Mouse (Mus musculus): Measurements from ENCODE around the gene Aicda. TPM values are rescaled to one million over a fixed set of nuclear protein-coding genes. Genes with fewer than 3 reads are reported as not detected.

The Aicda gene
- polyA plus RNA-seq, 1 experiment from 2014 or later = 0.29 TPM

DNA sequence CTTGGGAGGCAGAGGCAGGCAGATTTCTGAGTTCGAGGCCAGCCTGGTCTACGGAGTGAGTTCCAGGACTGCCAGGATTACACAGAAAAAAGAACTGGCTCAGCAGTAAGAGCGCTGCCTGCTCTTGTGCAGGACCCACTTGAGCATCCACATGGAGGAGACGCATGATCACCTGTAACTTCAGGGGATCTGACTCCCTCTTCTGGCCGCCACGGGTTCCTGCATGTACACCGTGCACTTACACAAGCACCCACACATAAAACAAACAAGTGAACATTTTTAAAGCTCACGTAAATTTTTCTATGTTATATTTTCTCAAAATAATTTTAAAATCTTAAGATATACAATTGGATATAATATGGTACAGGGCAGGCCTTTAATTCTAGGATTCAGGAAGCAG is 51.9 kb downstream of the Aicda start:
- H3K36me3 ChIP-seq = no peaks in the 10 kb centered on the region
- whole genome bisulfite sequencing = 93% methylated on average over 8 of the region's 8 CpGs
- H3K4me3 ChIP-seq = no peak overlapping the region
- no peak overlapping the region for H3K9ac ChIP-seq
- no peak for ATAC-seq (ENCODE audit: low FRiP score, low read depth)
- H3K4me1 ChIP-seq = no peaks in the 10 kb centered on the region
- no peaks in the 10 kb centered on the region for H3K27me3 ChIP-seq (replicated peaks)
- no peak overlapping the region for H3K27ac ChIP-seq
- no peak overlapping the region for H3K4me2 ChIP-seq (replicated peaks)
- H3K9me3 ChIP-seq = no peaks in the 10 kb centered on the region

DNA sequence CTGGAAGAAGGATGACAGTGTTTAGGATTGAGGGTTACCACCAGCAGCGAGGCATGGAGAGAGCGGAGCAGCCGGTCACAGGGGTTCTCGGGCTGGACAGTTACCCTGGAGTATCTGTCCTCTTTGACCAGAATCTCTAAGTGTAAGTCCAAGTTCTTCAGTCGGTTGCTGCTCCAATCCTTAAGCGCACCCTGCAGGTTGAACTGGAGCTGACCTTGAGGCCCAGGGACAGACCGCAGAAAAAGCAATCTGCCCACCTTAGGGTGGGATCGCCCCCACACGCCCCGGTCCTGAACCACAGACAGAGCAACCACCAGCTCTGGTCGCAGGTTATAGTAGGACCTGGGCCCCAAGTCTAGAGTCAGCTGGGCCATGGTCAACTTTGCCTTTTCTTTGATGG is 53.1 kb downstream of the Aicda start:
- no peak for ATAC-seq (ENCODE audit: low FRiP score, low read depth)
- 94% methylated on average over 11 of the region's 11 CpGs for WGBS
- no peak overlapping the region for H3K4me2 ChIP-seq (replicated peaks)
- H3K4me3 ChIP-seq = no peak overlapping the region
- H3K9me3 ChIP-seq = no peaks in the 10 kb centered on the region
- H3K9ac ChIP-seq = no peak overlapping the region
- no peak overlapping the region for H3K27ac ChIP-seq
- H3K27me3 ChIP-seq (replicated peaks) = no peaks in the 10 kb centered on the region
- H3K36me3 ChIP-seq = no peaks in the 10 kb centered on the region
- H3K4me1 ChIP-seq = no peaks in the 10 kb centered on the region

DNA sequence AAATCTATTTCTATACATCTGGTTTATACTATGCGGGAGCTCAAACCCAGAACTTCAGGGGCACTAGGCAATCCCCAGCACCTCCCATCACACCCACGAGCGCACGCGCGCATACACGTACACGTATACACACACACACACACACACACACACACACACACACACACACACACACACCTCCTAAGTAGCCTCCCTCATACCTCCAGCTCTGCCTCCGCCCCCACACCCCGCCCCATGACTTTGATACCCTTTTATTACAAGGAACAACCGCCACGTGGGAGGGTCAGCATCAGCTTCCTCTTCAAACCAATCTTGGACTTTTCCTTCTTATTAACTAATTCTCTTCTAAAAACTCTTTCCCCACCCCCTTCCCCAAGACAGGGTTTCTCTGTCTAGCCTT is 54.1 kb downstream of the Aicda start:
- Histone ChIP-seq H3K9me3 (no peaks in the 10 kb centered on the region), H3K4me3 (no peak overlapping the region), H3K27ac (no peak overlapping the region), H3K4me1 (no peaks in the 10 kb centered on the region), H3K9ac (no peak overlapping the region), H3K27me3 (replicated peaks) (no peaks in the 10 kb centered on the region), H3K36me3 (no peaks in the 10 kb centered on the region), H3K4me2 (replicated peaks) (no peak overlapping the region)
- ATAC-seq (ENCODE audit: low FRiP score, low read depth) = no peak
- WGBS = 93% methylated on average over 12 of the region's 12 CpGs

DNA sequence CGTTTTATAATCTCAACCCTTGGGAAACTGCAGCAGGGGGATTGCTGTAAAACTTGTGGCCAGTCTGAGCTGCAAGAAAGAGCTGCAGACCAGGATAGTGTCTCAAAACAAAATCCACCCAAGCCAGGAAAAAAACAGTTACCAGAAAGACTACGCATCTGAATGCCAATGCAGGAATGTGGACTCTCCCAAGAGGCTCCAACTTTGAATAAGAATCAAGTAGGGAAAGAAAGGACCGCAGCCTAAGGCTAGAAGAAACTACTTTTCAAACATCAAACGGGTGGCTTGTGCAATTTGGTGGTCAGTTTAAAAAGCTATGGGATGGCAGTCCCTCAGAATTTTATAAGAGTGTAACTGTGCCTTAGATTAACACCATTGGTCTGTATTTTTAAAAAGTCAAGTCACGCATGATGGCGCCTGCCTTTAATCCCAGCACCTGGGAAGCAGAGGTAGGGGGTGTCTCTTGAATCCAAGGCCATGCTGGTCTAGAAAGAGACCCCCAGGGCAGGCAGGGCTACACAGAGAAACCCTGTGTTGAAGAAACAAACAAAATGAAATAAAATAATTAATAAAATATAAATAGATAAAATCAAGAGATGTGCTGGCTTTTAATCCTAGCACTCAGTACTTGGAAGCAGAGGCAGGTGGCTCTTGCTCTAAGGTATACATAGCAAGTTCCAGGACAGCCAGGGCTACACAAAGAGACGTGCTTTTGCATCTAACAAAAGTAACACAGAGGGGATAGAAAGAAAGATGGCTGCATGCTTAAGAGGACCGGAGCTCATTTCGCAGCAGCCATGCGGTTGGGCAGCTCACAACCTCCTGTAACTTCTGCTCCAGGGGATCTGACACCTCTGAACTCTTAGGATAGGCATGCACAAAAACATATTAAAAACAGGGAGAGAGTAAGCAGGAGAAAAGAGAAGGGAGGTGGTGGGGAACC is 55.1 kb downstream of the Aicda start:
- Histone ChIP-seq H3K9ac (no peak overlapping the region), H3K27ac (no peak overlapping the region), H3K4me1 (no peaks in the 10 kb centered on the region), H3K36me3 (no peaks in the 10 kb centered on the region), H3K4me3 (no peak overlapping the region), H3K27me3 (replicated peaks) (no peaks in the 10 kb centered on the region), H3K9me3 (no peaks in the 10 kb centered on the region), H3K4me2 (replicated peaks) (no peak overlapping the region)
- WGBS = 79% methylated on average over 10 of the region's 10 CpGs
- ATAC-seq (ENCODE audit: low FRiP score, low read depth) = no peak

DNA sequence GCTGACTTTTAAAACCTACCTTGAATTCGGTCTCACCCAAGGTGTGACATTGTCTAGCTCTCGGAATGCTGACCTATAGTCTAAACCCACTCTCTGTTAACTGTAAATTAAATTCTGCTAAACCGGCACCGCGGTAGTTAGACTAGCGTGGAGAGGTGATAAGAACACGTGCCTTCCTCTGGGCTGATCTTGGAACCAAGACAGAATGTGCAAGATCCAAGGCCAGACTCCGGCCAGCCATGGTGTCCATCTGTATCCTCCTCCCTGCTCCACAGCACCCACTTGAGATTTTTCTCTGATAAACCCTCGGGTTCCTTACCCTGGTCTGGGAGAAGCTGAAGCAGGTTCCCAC is 55.8 kb downstream of the Aicda start:
- no peaks in the 10 kb centered on the region for H3K36me3 ChIP-seq
- no peak overlapping the region for H3K27ac ChIP-seq
- no peak overlapping the region for H3K9ac ChIP-seq
- ATAC-seq (ENCODE audit: low FRiP score, low read depth) = no peak
- no peaks in the 10 kb centered on the region for H3K4me1 ChIP-seq
- no peaks in the 10 kb centered on the region for H3K27me3 ChIP-seq (replicated peaks)
- no peak overlapping the region for H3K4me3 ChIP-seq
- H3K4me2 ChIP-seq (replicated peaks) = no peak overlapping the region
- H3K9me3 ChIP-seq = no peaks in the 10 kb centered on the region
- 74% methylated on average over 9 of the region's 9 CpGs for WGBS

DNA sequence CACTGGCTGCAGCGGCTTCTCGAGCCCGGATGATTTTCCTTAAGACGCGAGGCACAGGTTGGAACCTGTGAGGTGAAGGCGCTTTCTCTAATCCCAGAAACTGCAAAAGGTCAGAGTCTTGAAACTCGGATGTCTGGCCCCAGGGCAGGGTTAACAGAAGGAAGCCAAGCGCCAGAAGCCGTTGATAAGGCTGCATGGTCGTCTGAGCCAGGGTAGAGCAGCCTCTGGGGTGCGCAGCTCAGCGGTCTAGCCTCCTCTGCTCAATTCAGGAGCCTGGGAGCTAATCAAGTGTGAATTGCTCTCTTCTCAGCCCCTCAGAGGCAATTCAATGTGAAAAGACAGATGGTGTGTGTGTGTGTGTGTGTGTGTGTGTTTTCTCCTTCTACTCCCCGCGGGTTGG is 56.2 kb downstream of the Aicda start, which contains the start of gene Gdf3:
Gene Gdf3, minus strand, starts transcription at position 317 of the 400 bp plus-strand sequence.
- H3K27ac ChIP-seq = no peak within 1 kb of the TSS
- H3K9me3 ChIP-seq = no peaks in the 10 kb centered on the region
- no peaks in the 10 kb centered on the region for H3K36me3 ChIP-seq
- H3K9ac ChIP-seq = no peak within 1 kb of the TSS
- 63% methylated on average over 14 of the region's 14 CpGs for WGBS
- H3K4me2 ChIP-seq (replicated peaks) = no peak within 1 kb of the TSS
- no peaks in the 10 kb centered on the region for H3K27me3 ChIP-seq (replicated peaks)
- H3K4me1 ChIP-seq = no peaks in the 10 kb centered on the region
- ATAC-seq (ENCODE audit: low FRiP score, low read depth) = 0 out of 2 replicates have a peak, but pooled peaks have one; percentile 33
- H3K4me3 ChIP-seq = no peak within 1 kb of the TSS

DNA sequence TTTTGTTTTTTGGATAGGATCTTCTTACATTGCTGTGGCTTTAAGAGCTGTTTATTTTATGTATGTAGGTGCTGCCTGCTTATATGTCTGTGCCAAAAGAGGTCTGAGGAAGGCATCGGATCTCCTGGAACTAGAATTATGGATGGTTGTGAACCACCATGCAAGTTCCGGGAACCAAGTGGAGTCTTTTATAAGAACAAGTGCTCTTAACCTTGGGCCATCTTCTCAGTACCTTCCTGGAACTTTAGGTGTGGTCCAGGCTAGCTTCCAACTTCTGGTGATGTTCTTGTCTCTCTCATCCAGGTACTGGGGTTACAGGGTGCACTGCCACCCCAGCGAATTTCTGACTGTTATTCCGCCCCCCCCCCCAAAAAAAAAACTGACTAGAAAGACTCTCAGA is 58.8 kb downstream of the Aicda start:
- Histone ChIP-seq H3K4me3 (no peak overlapping the region), H3K27me3 (replicated peaks) (no peaks in the 10 kb centered on the region), H3K36me3 (no peaks in the 10 kb centered on the region), H3K9me3 (no peaks in the 10 kb centered on the region), H3K4me1 (no peaks in the 10 kb centered on the region), H3K9ac (no peak overlapping the region), H3K4me2 (replicated peaks) (no peak overlapping the region), H3K27ac (no peak overlapping the region)
- ATAC-seq (ENCODE audit: low FRiP score, low read depth) = no peak
- 93% methylated on average over 4 of the region's 4 CpGs for WGBS

Other genes with a start within 250 kb of the Aicda start
- 67.9 and 73.6 TPM in 2 replicates for gene M6pr, start 245.1 kb upstream of the Aicda start, polyA plus RNA-seq (2016; fragmentation: Nextera tagmentation; extraction: Ambion mirVana)
- 31.0 and 35.6 TPM in 2 replicates for gene Phc1, start 213.2 kb upstream of the Aicda start, polyA plus RNA-seq (2016; fragmentation: Nextera tagmentation; extraction: Ambion mirVana)
- gene Rimklb, start 55.0 kb upstream of the Aicda start, polyA plus RNA-seq (2016; fragmentation: Nextera tagmentation; extraction: Ambion mirVana) = 78.8 and 89.6 TPM in 2 replicates
- 1.6 and 2.1 TPM in 2 replicates for gene Mfap5, start 48.0 kb upstream of the Aicda start, polyA plus RNA-seq (2016; fragmentation: Nextera tagmentation; extraction: Ambion mirVana)
- gene Apobec1, start 48.6 kb downstream of the Aicda start, polyA plus RNA-seq (2016; fragmentation: Nextera tagmentation; extraction: Ambion mirVana) = 1.2 and 2.1 TPM in 2 replicates
- gene Gdf3, start 56.3 kb downstream of the Aicda start, polyA plus RNA-seq (2016; fragmentation: Nextera tagmentation; extraction: Ambion mirVana) = not detected in 2 replicates
- gene Dppa3, start 72.6 kb downstream of the Aicda start, polyA plus RNA-seq (2016; fragmentation: Nextera tagmentation; extraction: Ambion mirVana) = not detected in 2 replicates
- 0.09 and 0.17 TPM in 2 replicates for gene Nanog, start 153.7 kb downstream of the Aicda start, polyA plus RNA-seq (2016; fragmentation: Nextera tagmentation; extraction: Ambion mirVana)
- gene Slc2a3, start 247.8 kb downstream of the Aicda start, polyA plus RNA-seq (2016; fragmentation: Nextera tagmentation; extraction: Ambion mirVana) = 22.6 and 26.1 TPM in 2 replicates

Measured in neural tube, embryonic 12.5 days (tissue).